Mouse (Mus musculus): ENCODE measurements around the gene Tarsl2.

DNA sequence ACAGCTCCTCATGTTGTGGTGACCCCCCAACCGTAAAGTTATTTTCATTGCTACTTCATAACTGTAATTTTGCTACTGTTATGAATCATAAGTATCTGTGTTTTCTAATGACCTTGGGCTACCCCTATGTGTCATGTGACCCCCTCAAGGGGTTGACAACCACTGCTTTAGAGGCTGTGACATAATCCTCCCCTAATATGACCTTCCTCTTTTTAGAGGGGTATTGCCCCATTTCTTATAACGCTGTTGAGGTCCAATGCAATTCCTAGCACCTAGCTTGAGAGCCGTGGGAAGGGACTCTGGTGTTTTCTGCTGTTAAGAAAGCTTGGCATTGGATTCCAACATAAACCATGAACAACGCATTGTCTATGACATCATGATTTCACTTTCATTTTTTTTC lies 6.0 kb downstream of the Tarsl2 start:
- TF ChIP-seq CTCF (IDR thresholded peaks at IDR 0.05; ENCODE audit: extremely low read depth, insufficient read depth, insufficient read length, insufficient replicate concordance) = no peak
- TF ChIP-seq POLR2A (IDR thresholded peaks at IDR 0.05; ENCODE audit: low read depth, low read length) = no peak

All from spleen, adult 2 months (tissue).